Mouse (Mus musculus) hindbrain, embryonic 12.5 days (tissue): ENCODE data around the gene Atp1a4. TPM values are rescaled to one million over a fixed set of nuclear protein-coding genes. Genes with fewer than 3 reads are reported as not detected.

Source experiments
- ATAC-seq: fragments of 200-750 bp; cut with Nextera tagmentation; 2 replicates; pipeline ENCODE4 v1.8.0; 2017; ENCODE audit warnings: moderate TSS enrichment; ENCODE audit not compliant: low FRiP score
- H3K27ac ChIP-seq: fragments of 300-500 bp; sonication (generic); 2 replicates; pipeline ENCODE4 v1.5.1; 2016; ENCODE audit warnings: mild to moderate bottlenecking
- H3K27me3 ChIP-seq: fragments of 300-500 bp; sonication (generic); 2 replicates; pipeline ENCODE4 v1.6.1; 2016; ENCODE audit warnings: mild to moderate bottlenecking
- H3K36me3 ChIP-seq: fragments of 300-500 bp; sonication (generic); 2 replicates; pipeline ENCODE4 v1.6.1; 2016; ENCODE audit warnings: mild to moderate bottlenecking
- H3K4me1 ChIP-seq: fragments of 300-500 bp; sonication (generic); 2 replicates; pipeline ENCODE4 v1.6.1; 2016
- H3K4me2 ChIP-seq: fragments of 300-500 bp; sonication (generic); replicated peaks from 2 replicates; pipeline ENCODE4 v1.6.1; 2016; ENCODE audit warnings: mild to moderate bottlenecking
- H3K4me3 ChIP-seq: fragments of 300-500 bp; sonication (generic); 2 replicates; pipeline ENCODE4 v1.5.1; 2016; ENCODE audit warnings: mild to moderate bottlenecking
- H3K9ac ChIP-seq: fragments of 300-500 bp; sonication (generic); 2 replicates; pipeline ENCODE4 v1.6.1; 2016; ENCODE audit warnings: mild to moderate bottlenecking, moderate library complexity
- H3K9me3 ChIP-seq: fragments of 300-500 bp; sonication (generic); replicated peaks from 2 replicates; pipeline ENCODE4 v1.6.1; 2016; ENCODE audit warnings: mild to moderate bottlenecking
- WGBS: fragments of 180-500 bp; shearing (Covaris S2); methylation state at CpG from one replicate; pipeline ENCODE4 v1.1.7; 2016; 5-methylcytosine and 5-hydroxymethylcytosine counted together
- polyA plus RNA-seq: library from polyadenylated mRNA; unstranded; fragments of >200 nt; fragmentation: Nextera tagmentation; extraction: Ambion mirVana; gene quantifications from 2 replicates; pipeline ENCODE4 v1.2.1, GENCODE M21; 2016

Gene Atp1a4
- polyA plus RNA-seq, 1 experiment from 2014 or later = not detected

GRCm38 (mm10) chr1:172297611-172298537, 39.7 kb upstream of the Atp1a4 start, which contains the start of gene Atp1a2:
Gene Atp1a2 (minus strand): TSS chr1:172298064.
- H3K4me1 ChIP-seq = peaks cover 69% of the 10 kb centered on the region
- peak; percentile 49 for ATAC-seq
- peak within 1 kb of the TSS; percentile 40 for H3K4me2 ChIP-seq
- H3K9me3 ChIP-seq = no peaks in the 10 kb centered on the region
- H3K9ac ChIP-seq = peak within 1 kb of the TSS; percentile 43; the same call in 1 of the 2 replicates
- peak within 1 kb of the TSS; percentile 49 for H3K27ac ChIP-seq
- peak within 1 kb of the TSS; percentile 22; the same call in 1 of the 2 replicates for H3K4me3 ChIP-seq
- WGBS = 9% methylated on average over 16 of the region's 16 CpGs
- peaks cover 12% of the 10 kb centered on the region; the same call in 1 of the 2 replicates for H3K27me3 ChIP-seq
- no peaks in the 10 kb centered on the region for H3K36me3 ChIP-seq

- H3K4me2 ChIP-seq = peak overlapping the region; percentile 40
- peak overlapping the region; percentile 22; the same call in 1 of the 2 replicates for H3K4me3 ChIP-seq
- H3K4me1 ChIP-seq = peaks cover 61% of the 10 kb centered on the region
- WGBS = 83% methylated on average over 6 of the region's 6 CpGs
- peak overlapping the region; percentile 49; the same call in 1 of the 2 replicates for H3K27ac ChIP-seq
- peaks cover 12% of the 10 kb centered on the region; the same call in 1 of the 2 replicates for H3K27me3 ChIP-seq
- H3K9me3 ChIP-seq = no peaks in the 10 kb centered on the region
- no peaks in the 10 kb centered on the region for H3K36me3 ChIP-seq
- peak overlapping the region; percentile 43; the same call in 1 of the 2 replicates for H3K9ac ChIP-seq
- no peak for ATAC-seq
Measured at GRCm38 (mm10) chr1:172296816-172297510, 38.7 kb upstream of the Atp1a4 start.

GRCm38 (mm10) chr1:172295751-172296197, 37.6 kb upstream of the Atp1a4 start:
- ATAC-seq = peak; percentile 65
- no peak overlapping the region for H3K9ac ChIP-seq
- WGBS = 39% methylated on average over 4 of the region's 4 CpGs
- H3K36me3 ChIP-seq = no peaks in the 10 kb centered on the region
- peak overlapping the region; percentile 40 for H3K4me2 ChIP-seq
- H3K27me3 ChIP-seq = peaks cover 12% of the 10 kb centered on the region; the same call in 1 of the 2 replicates
- H3K27ac ChIP-seq = peak overlapping the region; percentile 49
- H3K4me3 ChIP-seq = no peak overlapping the region
- H3K9me3 ChIP-seq = no peaks in the 10 kb centered on the region
- H3K4me1 ChIP-seq = peaks cover 49% of the 10 kb centered on the region

- Histone ChIP-seq H3K27me3 (0 out of 2 replicates have a peak, but pooled peaks cover 4% of the 10 kb centered on the region), H3K9me3 (no peaks in the 10 kb centered on the region), H3K27ac (no peak overlapping the region), H3K4me1 (peaks cover 36% of the 10 kb centered on the region), H3K4me2 (no peak overlapping the region), H3K9ac (no peak overlapping the region), H3K4me3 (no peak overlapping the region), H3K36me3 (no peaks in the 10 kb centered on the region)
- 90% methylated on average over 11 of the region's 11 CpGs for WGBS
- no peak for ATAC-seq
Measured at GRCm38 (mm10) chr1:172293449-172293848, 35.2 kb upstream of the Atp1a4 start.

- Histone ChIP-seq H3K4me2 (no peak overlapping the region), H3K27ac (no peak overlapping the region), H3K9ac (no peak overlapping the region), H3K36me3 (no peaks in the 10 kb centered on the region), H3K27me3 (no peaks in the 10 kb centered on the region), H3K4me3 (no peak overlapping the region), H3K9me3 (no peaks in the 10 kb centered on the region), H3K4me1 (peaks cover 31% of the 10 kb centered on the region)
- no peak for ATAC-seq
- WGBS = 92% methylated on average over 2 of the region's 2 CpGs
Measured at GRCm38 (mm10) chr1:172292880-172293279, 34.7 kb upstream of the Atp1a4 start.

GRCm38 (mm10) chr1:172289617-172289946, 31.4 kb upstream of the Atp1a4 start:
- 91% methylated on average over 3 of the region's 3 CpGs for WGBS
- no peaks in the 10 kb centered on the region for H3K9me3 ChIP-seq
- no peak overlapping the region for H3K27ac ChIP-seq
- H3K4me3 ChIP-seq = no peak overlapping the region
- H3K4me2 ChIP-seq = no peak overlapping the region
- H3K9ac ChIP-seq = no peak overlapping the region
- H3K36me3 ChIP-seq = no peaks in the 10 kb centered on the region
- no peak for ATAC-seq
- no peaks in the 10 kb centered on the region for H3K27me3 ChIP-seq
- peaks cover 6% of the 10 kb centered on the region; the same call in 1 of the 2 replicates for H3K4me1 ChIP-seq

- Histone ChIP-seq H3K4me3 (no peak overlapping the region), H3K36me3 (no peaks in the 10 kb centered on the region), H3K27me3 (no peaks in the 10 kb centered on the region), H3K9ac (no peak overlapping the region), H3K4me2 (no peak overlapping the region), H3K27ac (no peak overlapping the region), H3K4me1 (0 out of 2 replicates have a peak, but pooled peaks cover 3% of the 10 kb centered on the region), H3K9me3 (no peaks in the 10 kb centered on the region)
- WGBS = 91% methylated on average over 11 of the region's 11 CpGs
- no peak for ATAC-seq
Measured at GRCm38 (mm10) chr1:172288900-172289616, 30.8 kb upstream of the Atp1a4 start.

- Histone ChIP-seq H3K27ac (no peak overlapping the region), H3K4me1 (0 out of 2 replicates have a peak, but pooled peaks cover 3% of the 10 kb centered on the region), H3K36me3 (no peaks in the 10 kb centered on the region), H3K27me3 (no peaks in the 10 kb centered on the region), H3K4me2 (no peak overlapping the region), H3K9ac (no peak overlapping the region), H3K4me3 (no peak overlapping the region), H3K9me3 (no peaks in the 10 kb centered on the region)
- WGBS = 82% methylated on average over 5 of the region's 5 CpGs
- no peak for ATAC-seq
Measured at GRCm38 (mm10) chr1:172286740-172287139, 28.5 kb upstream of the Atp1a4 start.

- no peaks in the 10 kb centered on the region for H3K9me3 ChIP-seq
- H3K4me2 ChIP-seq = no peak overlapping the region
- no peak overlapping the region for H3K27ac ChIP-seq
- no peak overlapping the region for H3K9ac ChIP-seq
- ATAC-seq = no peak
- H3K4me1 ChIP-seq = 0 out of 2 replicates have a peak, but pooled peaks cover 6% of the 10 kb centered on the region
- H3K27me3 ChIP-seq = no peaks in the 10 kb centered on the region
- no peak overlapping the region for H3K4me3 ChIP-seq
- no peaks in the 10 kb centered on the region for H3K36me3 ChIP-seq
- 92% methylated on average over 14 of the region's 14 CpGs for WGBS
Measured at GRCm38 (mm10) chr1:172284221-172284620, 26.0 kb upstream of the Atp1a4 start.

- ATAC-seq = no peak
- no peak overlapping the region for H3K27ac ChIP-seq
- no peaks in the 10 kb centered on the region for H3K27me3 ChIP-seq
- WGBS = 88% methylated on average over 6 of the region's 6 CpGs
- H3K9ac ChIP-seq = no peak overlapping the region
- H3K4me3 ChIP-seq = no peak overlapping the region
- H3K9me3 ChIP-seq = no peaks in the 10 kb centered on the region
- H3K36me3 ChIP-seq = no peaks in the 10 kb centered on the region
- 0 out of 2 replicates have a peak, but pooled peaks cover 6% of the 10 kb centered on the region for H3K4me1 ChIP-seq
- no peak overlapping the region for H3K4me2 ChIP-seq
Measured at GRCm38 (mm10) chr1:172283073-172283472, 24.9 kb upstream of the Atp1a4 start.

- no peak overlapping the region for H3K4me3 ChIP-seq
- no peak overlapping the region for H3K27ac ChIP-seq
- H3K9me3 ChIP-seq = no peaks in the 10 kb centered on the region
- no peaks in the 10 kb centered on the region for H3K36me3 ChIP-seq
- ATAC-seq = no peak
- H3K4me1 ChIP-seq = 0 out of 2 replicates have a peak, but pooled peaks cover 6% of the 10 kb centered on the region
- no peaks in the 10 kb centered on the region for H3K27me3 ChIP-seq
- H3K4me2 ChIP-seq = no peak overlapping the region
- no peak overlapping the region for H3K9ac ChIP-seq
- 85% methylated on average over 10 of the region's 10 CpGs for WGBS
Measured at GRCm38 (mm10) chr1:172281522-172282254, 23.5 kb upstream of the Atp1a4 start.
